21 mouse cellular contexts compared by ENCODE assay signal in the genomic region with DNA sequence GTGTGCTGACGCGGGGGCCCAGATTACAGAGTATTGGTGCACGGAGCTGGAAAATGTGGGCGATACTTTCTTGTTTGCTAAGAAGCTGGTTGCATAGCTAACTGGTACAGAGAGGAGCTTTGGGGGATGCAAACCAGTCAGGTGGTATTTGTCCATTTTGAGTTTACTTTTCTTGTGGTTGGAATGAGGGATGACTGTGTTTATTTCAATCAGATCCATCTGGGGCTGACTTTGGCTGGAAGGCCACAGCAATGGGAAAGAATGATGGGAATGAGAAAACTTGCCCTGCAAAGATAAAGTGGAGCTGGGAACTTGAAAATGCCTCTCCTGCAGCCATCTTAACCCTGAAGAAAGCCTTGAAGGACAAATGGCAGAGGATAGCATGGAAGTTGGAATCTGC.
DNase-seq lines count a peak whose midpoint lies in the region; TF ChIP-seq lines count a peak whose summit lies in the region.
"Had no signal": no experiment of that assay in that cellular context is flagged by ENCODE, and none has a peak within 500 bp of the region (broad histone marks: within the 10 kb centered on the region; RNA-seq: fewer than 3 reads in every experiment).

No protein-coding gene starts in this region.

- 0 out of 2 replicates have a peak overlapping the region, but pooled peaks have one; percentile 26 for H3K27ac ChIP-seq in embryonic fibroblast, embryonic 13.5 days (ENCODE audit: insufficient read depth, low read length)
- H3K27ac ChIP-seq: embryonic facial prominence, embryonic 13.5 days; embryonic facial prominence, embryonic 15.5 days; forebrain, embryonic 13.5 days; forebrain, embryonic 15.5 days had no signal

- H3K4me3 ChIP-seq in embryonic fibroblast, embryonic 13.5 days (ENCODE audit: insufficient read depth, low read length): no peak overlapping the region
- H3K4me3 ChIP-seq: embryonic facial prominence, embryonic 13.5 days; embryonic facial prominence, embryonic 15.5 days; forebrain, embryonic 13.5 days; forebrain, embryonic 15.5 days had no signal

- DNase-seq in right cerebral cortex, adult 18-20 months: peak; percentile 2
- no peak for DNase-seq in right cerebral cortex, postnatal 25 days
- DNase-seq in NIH3T3 (ENCODE audit: low read depth): peak; percentile 73
- DNase-seq in lung, postnatal 10 days: no peak
- no peak for DNase-seq in ovary, postnatal 14 days (ENCODE audit: low spot score)
- DNase-seq: adrenal gland, adult 8-10 months; adrenal gland, postnatal 14 days; adrenal gland, postnatal 36 days; cerebellum, adult 11 months; cerebellum, adult 18-20 months; cerebellum, adult 8-10 months; cerebellum, adult 9-11 months; cerebellum, postnatal 14 days; cerebellum, postnatal 36 days; embryo, embryonic 11 days; forebrain, postnatal 0 days had no signal

- TF ChIP-seq POLR2A in embryonic fibroblast, embryonic 13.5 days (IDR thresholded peaks at IDR 0.05; ENCODE audit: low read depth, low read length): no peak

- peaks cover 2% of the 10 kb centered on the region; the same call in 1 of the 2 replicates for H3K4me1 ChIP-seq in embryonic fibroblast, embryonic 13.5 days (ENCODE audit: control insufficient read depth, insufficient read depth, low read length)
- H3K4me1 ChIP-seq: embryonic facial prominence, embryonic 15.5 days; forebrain, embryonic 13.5 days; forebrain, embryonic 15.5 days had no signal

- TF ChIP-seq CTCF in embryonic fibroblast, embryonic 13.5 days (IDR thresholded peaks at IDR 0.05; ENCODE audit: borderline replicate concordance, insufficient read depth, low read length): no peak

Comparison
In these comparisons a context has a peak if more than half of its experiments do, and no peak if none do; other contexts are left out.
1. DNase-seq: peak in right cerebral cortex, adult 18-20 months (single experiment) and NIH3T3 (single experiment); none in right cerebral cortex, postnatal 25 days (single experiment), lung, postnatal 10 days (single experiment) and ovary, postnatal 14 days (single experiment).